Mouse (Mus musculus) liver, adult 2 months (tissue): ENCODE measurements at regions not wholly inside any gene's neighbourhood (a gene's known extent, or its start where the extent isn't known, plus 50 kb on each side); places are given as distances from the start of the nearest gene placed in this dataset.

Source experiments
- CTCF ChIP-seq: fragments of 200-500 bp; IDR thresholded peaks from 2 replicates; pipeline ENCODE4 v1.5.1; 2011; ENCODE audit warnings: low read depth, low read length, control low read depth
- POLR2A ChIP-seq: fragments of 200-500 bp; IDR thresholded peaks from 2 replicates; pipeline ENCODE4 v1.6.1; 2011; ENCODE audit warnings: low read length, control low read depth; ENCODE audit not compliant: insufficient read depth; ENCODE audit errors: extremely low read depth

- TF ChIP-seq POLR2A (no peak), CTCF (no peak)
Measured at GRCm38 (mm10) chr3:46875848-46876247, 427.8 kb upstream of the Pabpc4l start.
